Mouse (Mus musculus) mouse trophoblast stem cell (cell line): ENCODE results near the gene Hes6.

Experiments used
- in situ Hi-C, 2 experiments: fragments of 300-500 bp; cut with MseI, MboI; formaldehyde crosslinking; loops; 2 replicates in 1 of 2; 3 replicates in 1 of 2; pipeline ENCODE4 v1.15.1; 2025

Gene Hes6

GRCm38 (mm10) chr1:91405406-91406169, 8.2 kb downstream of the Hes6 start:
- in situ Hi-C loops: no loop called here

- in situ Hi-C loops: no loop called here
Measured at GRCm38 (mm10) chr1:91404976-91405375, 8.9 kb downstream of the Hes6 start.

- in situ Hi-C loops: no loop called here
Measured at GRCm38 (mm10) chr1:91398260-91399062, 15.4 kb downstream of the Hes6 start, which contains the start of gene Ilkap. TSS of gene Ilkap (minus strand) at chr1:91398815.

- in situ Hi-C loops: no loop called here
Measured at GRCm38 (mm10) chr1:91397927-91398259, 15.9 kb downstream of the Hes6 start.

GRCm38 (mm10) chr1:91390369-91390768, 23.5 kb downstream of the Hes6 start:
- in situ Hi-C loops: no loop called here

GRCm38 (mm10) chr1:91381091-91381471, 32.8 kb downstream of the Hes6 start:
- in situ Hi-C loops: no loop called here

- in situ Hi-C loops: no loop called here
Measured at GRCm38 (mm10) chr1:91380453-91381090, 33.3 kb downstream of the Hes6 start.

- in situ Hi-C loops: no loop called here
Measured at GRCm38 (mm10) chr1:91373414-91373835, 40.4 kb downstream of the Hes6 start.

GRCm38 (mm10) chr1:91370055-91370454, 43.8 kb downstream of the Hes6 start:
- in situ Hi-C loops: no loop called here

- in situ Hi-C loops: no loop called here
Measured at GRCm38 (mm10) chr1:91369408-91369807, 44.4 kb downstream of the Hes6 start.

- in situ Hi-C loops: no loop called here
Measured at GRCm38 (mm10) chr1:91367295-91367694, 46.5 kb downstream of the Hes6 start.

- in situ Hi-C loops: no loop called here
Measured at GRCm38 (mm10) chr1:91366215-91367108, 47.4 kb downstream of the Hes6 start, which contains the start of gene Erfe. TSS of gene Erfe (plus strand) at chr1:91366430.

GRCm38 (mm10) chr1:91365816-91366214, 48.0 kb downstream of the Hes6 start:
- in situ Hi-C loops: no loop called here

GRCm38 (mm10) chr1:91364822-91365644, 48.8 kb downstream of the Hes6 start:
- in situ Hi-C loops: no loop called here

- in situ Hi-C loops: no loop called here
Measured at GRCm38 (mm10) chr1:91362113-91362512, 51.7 kb downstream of the Hes6 start.
